Mouse (Mus musculus) brain, embryonic 14.5 days (tissue): ENCODE results near the gene Morc2a.
A peak's percentile ranks its signal among the peaks of the same experiment; 100 is the strongest.

Source experiments
- CTCF ChIP-seq: fragments of 200-500 bp; IDR thresholded peaks from 2 replicates; pipeline ENCODE4 v1.5.1; 2012; ENCODE audit warnings: inconsistent platforms, mild to moderate bottlenecking, moderate library complexity, borderline replicate concordance; ENCODE audit not compliant: insufficient read depth, insufficient read length; ENCODE audit errors: extremely low read depth
- POLR2A ChIP-seq: fragments of 200-500 bp; IDR thresholded peaks from 2 replicates; pipeline ENCODE4 v1.6.1; 2012; ENCODE audit warnings: mild to moderate bottlenecking, inconsistent platforms, borderline replicate concordance; ENCODE audit not compliant: poor library complexity, insufficient read depth, insufficient read length, severe bottlenecking; ENCODE audit errors: extremely low read depth

GRCm38 (mm10) chr11:3710203-3710602 lies 61.2 kb downstream of the Morc2a start:
- TF ChIP-seq CTCF (0 out of 2 replicates have a peak, but pooled peaks have one; percentile 11), POLR2A (no peak)
